Mouse (Mus musculus): Measurements from ENCODE around the gene Gtf2ird1. TPM values are rescaled to one million over a fixed set of nuclear protein-coding genes. Genes with fewer than 3 reads are reported as not detected.

Gtf2ird1 gene
- polyA plus RNA-seq, 1 experiment from 2014 or later, result 122 TPM

DNA sequence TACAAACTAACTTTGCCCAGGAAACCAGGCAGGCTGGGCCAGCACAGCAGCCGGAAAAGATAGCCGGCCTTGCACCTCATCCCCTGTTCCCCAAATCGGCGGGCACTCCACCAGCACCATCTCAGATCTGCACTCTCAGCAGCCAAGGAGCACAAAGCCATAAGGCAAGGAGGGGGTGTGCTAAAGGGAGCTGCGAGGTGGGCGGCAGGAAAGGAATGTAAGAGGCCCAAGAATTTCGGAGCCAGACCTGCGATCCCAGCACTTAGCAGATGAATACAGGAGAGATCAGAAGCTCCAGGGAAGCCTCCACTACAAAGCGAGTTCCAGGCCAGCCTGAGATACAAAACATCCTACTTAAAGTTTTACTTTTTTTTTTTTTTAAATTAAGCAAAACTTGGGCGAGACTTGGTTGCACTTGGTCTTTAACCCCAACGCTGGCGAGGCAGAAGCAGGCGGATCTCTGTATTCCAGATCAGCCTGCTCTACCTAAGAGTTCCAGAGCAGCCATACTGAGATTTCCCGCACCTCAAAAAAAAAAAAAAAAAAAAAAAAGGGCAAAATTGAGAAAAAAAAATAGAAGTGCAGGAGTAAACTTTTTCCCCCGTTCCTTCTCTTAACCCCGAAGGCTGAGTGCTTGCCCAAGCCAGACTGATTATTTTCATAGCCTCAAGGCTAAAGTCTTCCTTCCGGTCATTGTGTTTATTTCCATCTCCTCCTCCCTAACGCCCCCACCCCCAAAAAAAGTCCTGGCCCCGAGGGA lies 143.6 kb downstream of the Gtf2ird1 start:
- H3K36me3 ChIP-seq (replicated peaks), result peaks cover 43% of the 10 kb centered on the region
- 5% methylated on average over 19 of the region's 19 CpGs for WGBS
- peaks cover 37% of the 10 kb centered on the region for H3K4me1 ChIP-seq
- peak overlapping the region; percentile 89 for H3K4me3 ChIP-seq
- DNase-seq (ENCODE audit: low spot score), result peak; percentile 62
- no peaks in the 10 kb centered on the region for H3K9me3 ChIP-seq
- no peaks in the 10 kb centered on the region for H3K27me3 ChIP-seq (replicated peaks; ENCODE audit: low read depth, poor library complexity, severe bottlenecking)
- H3K27ac ChIP-seq (replicated peaks), result peak overlapping the region; percentile 100

DNA sequence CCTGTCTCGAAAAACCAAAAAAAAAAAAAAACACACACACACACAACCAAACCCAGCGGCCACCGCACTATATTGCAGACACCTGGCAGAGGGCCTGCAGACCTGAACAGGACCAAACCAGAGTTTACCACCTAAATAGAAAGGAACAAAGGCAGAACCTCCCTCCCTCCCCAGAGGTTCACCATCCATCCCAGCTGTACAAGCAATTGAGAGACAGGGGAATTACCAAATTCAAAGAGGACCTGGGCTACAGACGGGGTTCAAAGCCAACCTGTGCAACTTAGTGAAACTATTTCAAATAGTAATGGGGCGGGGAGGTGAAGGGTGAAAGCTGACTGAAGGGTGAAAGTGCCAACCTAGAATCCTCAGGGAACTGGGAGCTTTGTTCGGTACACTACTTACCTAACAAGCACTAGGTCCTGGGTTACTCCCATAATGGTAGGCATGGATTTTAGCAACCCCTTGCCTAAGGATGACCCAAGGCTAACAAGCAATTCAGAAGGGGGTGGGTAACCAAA lies 144.6 kb downstream of the Gtf2ird1 start:
- no peak for DNase-seq (ENCODE audit: low spot score)
- Histone ChIP-seq H3K4me3 (peak overlapping the region; percentile 89), H3K9me3 (no peaks in the 10 kb centered on the region), H3K27me3 (replicated peaks; ENCODE audit: low read depth, poor library complexity, severe bottlenecking) (no peaks in the 10 kb centered on the region), H3K27ac (replicated peaks) (peak overlapping the region; percentile 100), H3K36me3 (replicated peaks) (peaks cover 52% of the 10 kb centered on the region), H3K4me1 (peaks cover 35% of the 10 kb centered on the region)
- WGBS, result 76% methylated on average over 6 of the region's 6 CpGs

DNA sequence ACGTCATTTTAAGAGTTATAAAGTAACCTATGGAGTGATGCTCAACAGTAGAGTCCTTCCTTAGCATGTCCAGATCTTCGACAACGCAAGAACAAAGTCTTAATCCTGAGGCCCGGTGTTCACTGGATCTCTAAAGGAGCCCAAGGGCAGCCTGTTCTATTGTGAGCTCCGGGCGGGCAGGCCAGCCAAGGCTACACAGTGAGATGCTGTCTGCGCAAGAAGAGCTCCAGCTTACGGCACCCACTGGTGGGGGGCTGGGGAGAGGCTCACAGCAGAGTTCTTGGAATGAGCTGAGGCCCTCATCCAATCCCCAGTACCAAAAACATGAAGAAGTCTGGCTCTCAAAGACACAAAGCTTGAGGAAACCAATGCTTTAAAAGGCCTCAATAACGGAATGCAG lies 146.3 kb downstream of the Gtf2ird1 start:
- no peak for DNase-seq (ENCODE audit: low spot score)
- Histone ChIP-seq H3K27me3 (replicated peaks; ENCODE audit: low read depth, poor library complexity, severe bottlenecking) (no peaks in the 10 kb centered on the region), H3K9me3 (no peaks in the 10 kb centered on the region), H3K36me3 (replicated peaks) (peaks cover 70% of the 10 kb centered on the region), H3K4me1 (peaks cover 20% of the 10 kb centered on the region), H3K4me3 (peak overlapping the region; percentile 32; the same call in 1 of the 2 replicates), H3K27ac (replicated peaks) (no peak overlapping the region)
- WGBS, result 96% methylated on average over 9 of the region's 9 CpGs

DNA sequence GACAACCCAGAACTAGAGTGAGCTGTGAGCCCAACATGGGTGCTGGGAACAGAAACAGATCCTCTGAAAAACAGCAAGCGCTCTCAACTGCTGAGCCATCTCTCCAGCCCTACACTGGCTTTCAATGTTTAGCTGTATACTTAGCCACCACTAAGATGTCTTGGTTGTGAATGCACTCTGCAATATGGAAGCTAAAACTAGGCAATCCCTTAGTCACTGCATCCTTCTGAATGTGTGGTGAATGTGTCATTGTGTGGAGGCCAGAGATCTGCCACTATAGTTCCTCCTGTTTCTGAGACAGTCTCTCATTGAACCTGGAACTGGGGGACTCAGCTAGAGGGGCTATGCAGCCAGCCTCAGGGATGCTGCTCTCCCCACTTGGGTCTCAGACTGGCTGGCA lies 147.2 kb downstream of the Gtf2ird1 start:
- WGBS, result 95% methylated on average over 1 of the region's 1 CpGs
- H3K4me3 ChIP-seq, result peak overlapping the region; percentile 11; the same call in 1 of the 2 replicates
- no peaks in the 10 kb centered on the region for H3K9me3 ChIP-seq
- H3K4me1 ChIP-seq, result peaks cover 27% of the 10 kb centered on the region
- no peaks in the 10 kb centered on the region for H3K27me3 ChIP-seq (replicated peaks; ENCODE audit: low read depth, poor library complexity, severe bottlenecking)
- H3K27ac ChIP-seq (replicated peaks), result no peak overlapping the region
- H3K36me3 ChIP-seq (replicated peaks), result peaks cover 78% of the 10 kb centered on the region
- DNase-seq (ENCODE audit: low spot score), result no peak

Small RNAs within 50 kb of the gene (microRNA-seq; reads per million reads assigned to microRNA genes)
- gene Gm26340 (not detected), gene Mir3965 (not detected)

Other genes starting within 250 kb of the Gtf2ird1 start
- 1.8 and 2.0 TPM in 2 replicates for gene Ncf1, start 227.1 kb downstream of the Gtf2ird1 start, polyA plus RNA-seq (2016; fragmentation: Nextera tagmentation; extraction: Ambion mirVana)
- 200 and 207 TPM in 2 replicates for gene Gtf2i, start 142.0 kb downstream of the Gtf2ird1 start, polyA plus RNA-seq (2016; fragmentation: Nextera tagmentation; extraction: Ambion mirVana)
- 5.8 and 6.8 TPM in 2 replicates for gene Clip2, start 95.7 kb upstream of the Gtf2ird1 start, polyA plus RNA-seq (2016; fragmentation: Nextera tagmentation; extraction: Ambion mirVana)
- gene Syna, start 103.5 kb upstream of the Gtf2ird1 start, polyA plus RNA-seq (2016; fragmentation: Nextera tagmentation; extraction: Ambion mirVana), result 0.10 TPM in 1 of 2 replicates, not detected in the other
- gene Rfc2, start 124.7 kb upstream of the Gtf2ird1 start, polyA plus RNA-seq (2016; fragmentation: Nextera tagmentation; extraction: Ambion mirVana), result 414 and 415 TPM in 2 replicates
- 3.4 and 3.7 TPM in 2 replicates for gene Lat2, start 158.3 kb upstream of the Gtf2ird1 start, polyA plus RNA-seq (2016; fragmentation: Nextera tagmentation; extraction: Ambion mirVana)
- 593 and 603 TPM in 2 replicates for gene Eif4h, start 182.8 kb upstream of the Gtf2ird1 start, polyA plus RNA-seq (2016; fragmentation: Nextera tagmentation; extraction: Ambion mirVana)
- gene Limk1, start 231.9 kb upstream of the Gtf2ird1 start, polyA plus RNA-seq (2016; fragmentation: Nextera tagmentation; extraction: Ambion mirVana), result 5.7 and 5.9 TPM in 2 replicates